Mouse (Mus musculus) embryonic fibroblast, embryonic 13.5 days (primary cell): ENCODE measurements at regions not wholly inside any gene's neighbourhood (a gene's known extent, or its start where the extent isn't known, plus 50 kb on each side); places are given as distances from the start of the nearest gene placed in this dataset.

ENCODE experiments used
- H3K27ac ChIP-seq: 2 replicates; pipeline ENCODE4 v1.5.1; 2012; ENCODE audit warnings: low read length, control low read depth, inconsistent platforms; ENCODE audit not compliant: insufficient read depth
- H3K4me1 ChIP-seq: 2 replicates; pipeline ENCODE4 v1.6.1; 2011; ENCODE audit warnings: low read length; ENCODE audit not compliant: control insufficient read depth, insufficient read depth
- H3K4me3 ChIP-seq: 2 replicates; pipeline ENCODE4 v1.5.1; 2011; ENCODE audit warnings: mild to moderate bottlenecking, control low read depth, low read length; ENCODE audit not compliant: insufficient read depth
- CTCF ChIP-seq: IDR thresholded peaks from 2 replicates; pipeline ENCODE4 v1.5.1; 2011; ENCODE audit warnings: mild to moderate bottlenecking, control low read depth, low read length, moderate library complexity, borderline replicate concordance; ENCODE audit not compliant: insufficient read depth
- POLR2A ChIP-seq: IDR thresholded peaks from 2 replicates; pipeline ENCODE4 v1.6.1; 2011; ENCODE audit warnings: low read depth, mild to moderate bottlenecking, control low read depth, low read length, moderate library complexity

DNA sequence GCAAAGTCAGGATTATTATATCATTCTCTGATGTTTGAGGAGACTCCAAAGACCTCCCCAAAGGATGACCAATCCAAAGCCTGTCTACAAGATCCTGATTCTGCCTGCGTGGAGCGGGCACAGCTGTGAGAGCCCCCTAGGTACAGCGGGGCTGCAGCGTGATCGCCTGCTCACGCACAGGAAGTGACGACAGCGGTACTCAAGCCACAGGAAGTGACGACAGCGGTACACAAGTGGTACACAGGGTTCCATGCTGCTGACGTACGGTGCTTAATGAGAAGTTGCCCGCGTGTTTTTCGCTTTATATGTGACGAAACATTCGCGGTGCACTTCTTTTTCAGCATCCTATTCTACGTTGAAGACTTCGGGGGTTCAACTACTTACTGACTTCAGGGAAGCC lies 116.9 kb upstream of the Rtl1 start:
- Histone ChIP-seq H3K4me1 (no peaks in the 10 kb centered on the region), H3K4me3 (no peak overlapping the region), H3K27ac (no peak overlapping the region)
- TF ChIP-seq POLR2A (no peak), CTCF (no peak)

DNA sequence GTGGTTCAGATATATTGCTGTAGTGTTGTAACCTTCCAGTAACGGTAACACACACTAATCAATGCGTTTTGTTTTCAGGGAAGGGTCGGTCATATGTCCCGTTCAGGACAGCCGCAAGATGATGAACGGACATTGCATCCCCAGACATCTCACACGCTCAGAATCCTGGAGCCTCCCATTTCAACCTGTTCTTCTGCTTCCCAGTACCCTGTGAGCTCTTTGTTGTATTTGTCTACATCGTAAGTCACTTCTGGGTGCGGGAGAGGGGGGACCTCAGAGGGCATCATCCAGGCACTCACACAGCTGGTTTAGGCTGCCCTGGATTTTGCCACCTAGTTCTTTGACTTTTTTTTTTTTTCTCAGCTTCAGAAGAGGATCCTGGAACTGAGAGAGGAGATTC lies 117.9 kb upstream of the Rtl1 start:
- Histone ChIP-seq H3K27ac (no peak overlapping the region), H3K4me1 (no peaks in the 10 kb centered on the region), H3K4me3 (no peak overlapping the region)
- TF ChIP-seq POLR2A = no peak
- TF ChIP-seq CTCF = no peak

DNA sequence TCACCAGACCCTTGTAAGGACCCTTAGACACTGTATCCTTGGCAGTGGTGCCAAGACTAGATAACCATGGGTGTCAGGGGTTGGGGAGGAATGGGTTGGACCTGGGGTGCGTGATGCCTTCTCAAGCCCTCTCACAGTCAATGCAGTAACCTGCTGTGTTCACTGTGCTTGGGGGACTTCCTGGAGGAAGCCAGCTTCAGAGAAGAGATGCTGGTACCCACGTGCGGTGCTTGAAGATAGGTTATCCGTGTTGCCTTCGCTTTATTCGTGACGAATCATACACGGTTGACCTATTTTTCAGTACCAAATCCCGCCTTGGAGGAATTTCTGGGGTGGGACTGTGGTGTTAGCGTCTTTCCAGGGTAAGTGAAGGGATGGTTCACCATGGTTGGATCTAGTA lies 138.1 kb upstream of the Rtl1 start:
- TF ChIP-seq CTCF = no peak
- TF ChIP-seq POLR2A = no peak
- H3K4me1 ChIP-seq = no peaks in the 10 kb centered on the region
- no peak overlapping the region for H3K4me3 ChIP-seq
- no peak overlapping the region for H3K27ac ChIP-seq

DNA sequence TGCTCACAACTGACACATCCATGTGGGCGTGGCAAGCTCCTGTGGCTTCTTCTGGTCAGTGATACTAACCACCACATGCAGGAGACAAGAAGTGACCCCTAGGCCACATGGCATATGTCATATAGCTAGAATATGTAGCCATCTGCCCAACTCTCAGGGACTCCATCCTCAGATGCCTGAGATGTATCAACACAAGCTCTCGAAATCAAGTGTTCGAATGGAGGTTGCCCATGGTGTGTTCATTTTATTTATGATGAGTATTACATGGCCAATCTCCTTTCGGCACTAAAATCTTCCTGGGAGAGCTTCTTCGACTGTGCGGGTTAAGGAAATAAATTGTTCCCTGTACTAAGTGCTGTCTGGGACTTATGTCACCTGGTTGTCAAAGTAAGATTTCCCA lies 138.8 kb upstream of the Rtl1 start:
- no peak overlapping the region for H3K27ac ChIP-seq
- no peak for TF ChIP-seq POLR2A
- no peak for TF ChIP-seq CTCF
- no peak overlapping the region for H3K4me3 ChIP-seq
- no peaks in the 10 kb centered on the region for H3K4me1 ChIP-seq

DNA sequence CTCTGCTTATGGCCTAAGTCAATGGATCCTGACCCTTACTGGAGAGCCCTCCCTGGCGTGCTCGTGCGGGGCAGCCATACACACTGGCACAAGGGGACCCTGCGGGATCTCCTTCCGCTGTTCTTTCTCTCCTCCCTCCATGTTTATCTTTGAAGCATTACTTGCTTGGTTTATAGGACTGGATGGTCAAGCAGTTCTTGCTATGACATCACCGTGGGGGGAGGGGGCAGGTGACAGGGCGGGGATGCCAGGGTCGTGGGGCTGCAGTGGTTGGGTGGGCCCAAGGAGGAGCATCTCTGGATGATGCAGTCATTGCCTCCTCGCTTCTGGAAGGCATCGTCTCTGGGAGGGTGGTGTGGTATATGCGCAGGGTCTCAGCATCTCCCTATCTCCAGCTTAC lies 142.4 kb upstream of the Rtl1 start:
- TF ChIP-seq CTCF (no peak), POLR2A (no peak)
- Histone ChIP-seq H3K27ac (no peak overlapping the region), H3K4me1 (peaks cover 4% of the 10 kb centered on the region; the same call in 1 of the 2 replicates), H3K4me3 (no peak overlapping the region)

DNA sequence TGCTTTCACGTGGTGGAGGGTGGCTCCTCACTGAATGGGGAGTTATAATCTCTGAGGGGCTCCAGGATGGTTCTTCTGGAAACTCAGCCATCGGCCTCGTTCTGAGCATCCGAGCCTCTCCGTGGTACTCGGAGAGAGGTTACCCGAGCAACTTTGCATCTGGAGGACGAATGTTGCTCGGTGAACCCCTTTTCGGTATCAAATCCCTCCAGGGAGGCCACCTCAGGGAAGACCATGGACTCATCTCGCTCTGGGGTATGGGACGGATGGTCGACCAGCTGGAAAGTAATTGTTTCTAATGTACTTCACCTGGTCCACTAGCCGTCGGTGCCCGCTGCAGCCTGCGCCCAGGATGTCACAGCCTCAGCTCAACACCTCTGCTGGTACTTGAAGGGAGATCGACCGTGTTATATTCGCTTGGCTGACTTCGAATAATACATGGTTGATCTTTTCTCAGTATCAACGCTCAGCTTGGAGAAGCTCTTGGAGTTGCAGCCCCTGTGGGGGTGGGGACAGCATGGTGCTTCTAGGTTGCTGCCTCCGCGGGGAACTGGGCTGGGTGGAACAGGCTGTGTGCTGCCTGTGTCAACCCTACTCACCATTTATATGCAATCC lies 143.0 kb upstream of the Rtl1 start:
- no peak for TF ChIP-seq CTCF
- TF ChIP-seq POLR2A = no peak
- Histone ChIP-seq H3K27ac (no peak overlapping the region), H3K4me3 (no peak overlapping the region), H3K4me1 (peaks cover 4% of the 10 kb centered on the region; the same call in 1 of the 2 replicates)

DNA sequence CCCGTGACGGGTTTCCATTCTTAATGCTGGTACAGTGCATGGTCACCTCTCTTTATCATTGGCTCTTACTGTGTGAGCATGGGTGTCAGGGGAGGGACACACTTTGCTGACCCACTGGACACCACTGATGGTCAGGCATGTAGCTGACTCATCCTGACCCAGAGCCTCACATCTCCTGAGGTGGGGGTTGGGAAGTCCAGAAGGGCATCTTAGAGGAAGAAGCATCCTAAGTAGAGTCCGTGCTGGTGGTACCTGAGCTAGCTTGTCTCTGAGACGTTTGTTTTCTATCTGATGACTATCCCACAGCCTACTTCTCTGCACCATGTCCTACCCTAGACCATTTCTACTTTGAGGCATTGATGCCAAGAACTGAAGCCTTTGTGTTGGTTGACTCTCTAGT lies 144.1 kb upstream of the Rtl1 start:
- Histone ChIP-seq H3K27ac (no peak overlapping the region), H3K4me1 (peaks cover 9% of the 10 kb centered on the region; the same call in 1 of the 2 replicates), H3K4me3 (no peak overlapping the region)
- no peak for TF ChIP-seq POLR2A
- TF ChIP-seq CTCF = no peak

DNA sequence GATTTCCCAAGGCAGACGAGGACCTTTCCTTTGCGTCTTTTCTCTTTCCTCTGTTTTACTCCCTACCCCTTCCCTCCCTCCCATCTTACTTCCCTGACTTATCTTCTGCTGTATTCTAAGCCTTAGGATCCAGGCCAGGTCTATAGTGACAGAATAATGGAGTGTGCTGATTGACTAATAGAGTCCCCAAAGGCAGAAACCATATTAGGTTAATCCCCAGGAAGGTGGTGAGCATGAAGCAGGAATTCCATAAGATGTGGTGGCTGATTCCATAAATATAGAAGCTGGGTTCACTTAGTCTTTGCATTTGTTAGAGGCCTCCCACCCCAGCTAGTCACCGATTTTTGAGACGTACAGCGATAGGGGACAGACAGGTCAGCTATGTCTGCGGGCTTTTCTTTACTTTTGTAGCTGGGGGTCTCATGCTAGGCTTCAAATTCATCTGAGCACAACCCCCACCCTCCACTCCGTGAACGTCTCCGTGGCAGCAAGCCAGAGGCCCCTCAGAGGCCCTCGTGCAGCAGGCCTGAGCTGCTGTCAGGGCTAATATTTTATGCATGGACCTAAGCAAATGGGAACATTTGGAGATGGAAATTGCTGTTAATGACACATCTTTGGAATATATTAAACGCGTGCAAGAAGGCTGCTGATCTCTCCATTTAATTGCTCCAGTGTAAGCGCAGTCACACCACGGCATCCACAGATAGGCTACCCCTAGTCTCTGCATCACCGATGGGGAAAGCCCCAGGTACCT lies 145.8 kb upstream of the Rtl1 start:
- Histone ChIP-seq H3K4me1 (peaks cover 18% of the 10 kb centered on the region), H3K4me3 (no peak overlapping the region), H3K27ac (no peak overlapping the region)
- no peak for TF ChIP-seq POLR2A
- TF ChIP-seq CTCF = no peak

DNA sequence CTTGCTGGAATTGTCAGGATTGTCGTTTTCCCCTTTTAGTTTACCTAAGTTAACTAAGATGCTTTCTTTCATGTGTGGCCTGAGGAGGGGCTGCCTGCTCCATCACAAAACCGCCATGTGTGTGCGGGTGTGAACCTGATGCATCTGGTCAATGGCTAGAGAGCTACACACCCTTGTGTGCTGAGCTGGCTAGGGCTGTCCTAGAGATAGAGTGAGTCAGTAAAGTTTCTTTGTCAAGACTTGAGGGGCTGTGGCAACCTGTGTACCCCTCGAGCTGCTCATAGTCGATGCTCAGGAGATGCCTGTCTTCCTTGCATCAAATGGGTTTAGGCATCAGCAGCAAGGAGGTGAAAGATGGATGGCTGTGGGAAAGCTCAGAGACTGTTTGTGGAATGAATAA lies 147.1 kb upstream of the Rtl1 start:
- Histone ChIP-seq H3K4me1 (peaks cover 18% of the 10 kb centered on the region), H3K27ac (no peak overlapping the region), H3K4me3 (no peak overlapping the region)
- no peak for TF ChIP-seq POLR2A
- TF ChIP-seq CTCF = no peak

DNA sequence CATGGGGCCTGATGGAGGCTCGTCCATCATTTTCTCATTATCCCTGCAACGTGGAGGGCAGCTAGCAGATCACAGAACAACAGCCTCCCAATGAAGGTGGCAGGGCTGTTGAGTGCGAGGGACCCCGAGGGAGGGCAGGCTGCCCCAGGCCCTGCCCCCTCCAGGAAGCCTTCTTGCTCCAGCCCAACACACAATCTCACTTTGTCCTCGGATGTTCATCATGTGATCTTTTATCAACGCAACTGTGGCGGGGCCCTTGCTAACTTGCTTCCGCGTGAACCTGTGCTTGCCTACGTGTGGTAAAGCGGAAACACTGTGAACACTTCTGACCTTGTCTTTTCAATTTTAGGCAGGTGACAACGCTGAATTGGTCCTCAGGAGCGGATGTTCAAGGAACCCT lies 147.6 kb upstream of the Rtl1 start:
- no peak for TF ChIP-seq CTCF
- H3K4me3 ChIP-seq = no peak overlapping the region
- H3K27ac ChIP-seq = no peak overlapping the region
- peaks cover 18% of the 10 kb centered on the region for H3K4me1 ChIP-seq
